Mouse (Mus musculus) R1 (cell line): Measurements from ENCODE around the gene Cldn6.

Experiments
- DNase-seq: peaks from one replicate; pipeline ENCODE4 v3.0.0-alpha.2; 2018; ENCODE audit warnings: low read depth, low spot score

Gene Cldn6

GRCm38 (mm10) chr17:23679127-23679835 is at the start of gene Cldn6:
Cldn6 (plus strand) TSS chr17:23679249.
- DNase-seq, result peak; percentile 58

- DNase-seq, result peak; percentile 86
Measured at GRCm38 (mm10) chr17:23630195-23631020, 48.6 kb upstream of the Cldn6 start.

- DNase-seq, result no peak
Measured at GRCm38 (mm10) chr17:23631241-23631640, 47.8 kb upstream of the Cldn6 start.

GRCm38 (mm10) chr17:23644613-23645495 is 34.2 kb upstream of the Cldn6 start, which contains the start of gene Mmp25:
Mmp25 (minus strand) TSS chr17:23645277.
- DNase-seq, result peak; percentile 41

- DNase-seq, result peak; percentile 73
Measured at GRCm38 (mm10) chr17:23645894-23646293, 33.2 kb upstream of the Cldn6 start.

GRCm38 (mm10) chr17:23651363-23651762 is 27.7 kb upstream of the Cldn6 start:
- no peak for DNase-seq

- DNase-seq, result no peak
Measured at GRCm38 (mm10) chr17:23653324-23653723, 25.7 kb upstream of the Cldn6 start.

- no peak for DNase-seq
Measured at GRCm38 (mm10) chr17:23654001-23654400, 25.0 kb upstream of the Cldn6 start.

- no peak for DNase-seq
Measured at GRCm38 (mm10) chr17:23654410-23654809, 24.6 kb upstream of the Cldn6 start.

GRCm38 (mm10) chr17:23658450-23658849 is 20.6 kb upstream of the Cldn6 start:
- no peak for DNase-seq

- peak; percentile 81 for DNase-seq
Measured at GRCm38 (mm10) chr17:23660117-23660875, 18.8 kb upstream of the Cldn6 start, which contains the start of gene Bicdl2. Bicdl2 (plus strand) TSS chr17:23660506.

- no peak for DNase-seq
Measured at GRCm38 (mm10) chr17:23660876-23661200, 18.2 kb upstream of the Cldn6 start.

GRCm38 (mm10) chr17:23661526-23661925 is 17.5 kb upstream of the Cldn6 start:
- peak; percentile 80 for DNase-seq

- DNase-seq, result peak; percentile 85
Measured at GRCm38 (mm10) chr17:23664556-23665021, 14.5 kb upstream of the Cldn6 start.

- no peak for DNase-seq
Measured at GRCm38 (mm10) chr17:23665511-23665910, 13.5 kb upstream of the Cldn6 start.

- DNase-seq, result peak; percentile 64
Measured at GRCm38 (mm10) chr17:23670516-23671074, 8.5 kb upstream of the Cldn6 start.

GRCm38 (mm10) chr17:23671519-23671918 is 7.5 kb upstream of the Cldn6 start:
- DNase-seq, result no peak

GRCm38 (mm10) chr17:23672761-23673160 is 6.3 kb upstream of the Cldn6 start:
- DNase-seq, result no peak

- peak; percentile 99 for DNase-seq
Measured at GRCm38 (mm10) chr17:23673424-23674073, 5.5 kb upstream of the Cldn6 start, which contains the start of the genes Hcfc1r1 and Thoc6. Hcfc1r1 (plus strand) TSS chr17:23673596. Thoc6 (minus strand) TSS chr17:23673882.
